Mouse (Mus musculus) layer of hippocampus, adult 9-10 months (tissue): ENCODE data around the gene Upk3bl.

ENCODE experiments used
- DNase-seq: peaks from one replicate; pipeline ENCODE4 v3.0.0; 2022; ENCODE audit warnings: low spot score

The Upk3bl gene

DNA sequence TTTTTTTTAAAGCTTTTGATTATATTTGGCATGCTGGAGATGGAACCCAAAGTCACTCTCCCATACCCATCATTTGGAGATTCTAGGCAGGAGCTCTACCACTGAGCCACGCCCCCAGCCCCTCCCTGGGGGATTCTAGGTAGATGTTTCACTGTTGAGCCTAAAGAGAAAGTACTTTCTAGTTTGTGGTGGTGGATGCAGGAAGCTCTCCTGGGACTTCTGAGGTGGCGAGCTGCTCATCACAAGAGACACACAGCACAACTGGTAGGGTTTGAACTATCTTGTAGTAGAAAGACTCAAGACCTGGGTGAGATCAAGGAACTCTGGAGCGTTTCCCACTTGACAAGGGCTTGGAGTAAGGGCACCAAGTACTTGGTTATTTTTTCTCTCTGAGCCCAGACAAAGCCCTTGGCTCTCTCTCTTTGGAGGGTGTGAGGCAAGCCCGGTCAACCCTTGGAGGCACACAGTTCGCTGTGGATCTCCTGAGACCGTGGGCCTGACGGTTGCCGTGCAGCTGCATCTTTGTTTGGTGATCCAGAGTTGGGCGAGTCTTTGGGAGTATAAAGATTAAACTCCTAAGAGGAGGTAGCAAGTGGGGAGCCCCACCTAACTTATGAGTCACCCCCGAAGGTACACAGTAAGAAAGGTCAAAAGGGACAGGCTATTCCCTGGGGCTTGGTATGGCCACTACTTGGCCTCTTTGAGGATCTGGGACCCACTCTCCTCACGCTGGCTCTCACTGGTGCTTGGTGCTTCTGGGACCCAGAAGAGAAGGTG is at the start of gene Upk3bl:
Upk3bl (plus strand) TSS at position 192 of the 777 bp plus-strand sequence.
- DNase-seq, result no peak

DNA sequence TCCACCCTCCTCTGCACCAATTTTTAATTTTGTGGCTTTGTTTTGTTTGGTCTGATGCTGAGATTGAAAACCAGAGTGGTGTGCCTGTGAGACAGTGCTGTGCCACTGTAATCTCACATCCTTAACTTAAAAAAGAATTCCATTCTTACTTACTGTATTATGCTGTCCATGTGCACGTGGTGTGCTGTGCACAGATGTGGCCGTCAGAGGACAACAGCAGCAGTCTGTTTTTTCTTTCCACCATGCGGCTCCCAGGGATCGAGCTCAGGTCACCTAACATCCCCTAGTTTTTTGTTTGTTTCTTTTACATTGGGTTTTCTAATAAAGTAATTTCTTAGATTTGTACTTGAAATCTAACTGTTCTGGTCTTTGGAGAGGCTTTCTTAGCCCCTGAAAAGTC is 49.8 kb upstream of the Upk3bl start:
- DNase-seq, result no peak

DNA sequence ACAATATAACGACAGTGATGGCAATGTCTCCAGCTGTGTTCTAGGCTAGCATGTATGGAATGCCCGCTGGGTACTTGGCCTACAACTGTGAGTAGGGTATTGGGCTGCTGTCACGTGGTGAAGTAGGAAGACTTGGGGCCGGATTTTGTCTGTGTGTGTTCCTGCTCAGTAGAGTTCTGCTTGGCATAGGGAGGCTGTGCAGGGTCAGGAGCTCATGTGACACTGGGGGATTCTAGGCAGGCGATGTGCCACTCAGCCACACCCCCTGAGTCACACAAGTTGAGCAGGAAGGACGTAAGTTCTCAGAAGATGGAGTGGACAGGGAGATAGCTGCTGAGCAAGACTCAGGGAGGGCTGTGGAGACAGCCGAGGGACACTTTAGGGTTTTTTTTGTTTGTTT is 46.5 kb upstream of the Upk3bl start:
- no peak for DNase-seq

DNA sequence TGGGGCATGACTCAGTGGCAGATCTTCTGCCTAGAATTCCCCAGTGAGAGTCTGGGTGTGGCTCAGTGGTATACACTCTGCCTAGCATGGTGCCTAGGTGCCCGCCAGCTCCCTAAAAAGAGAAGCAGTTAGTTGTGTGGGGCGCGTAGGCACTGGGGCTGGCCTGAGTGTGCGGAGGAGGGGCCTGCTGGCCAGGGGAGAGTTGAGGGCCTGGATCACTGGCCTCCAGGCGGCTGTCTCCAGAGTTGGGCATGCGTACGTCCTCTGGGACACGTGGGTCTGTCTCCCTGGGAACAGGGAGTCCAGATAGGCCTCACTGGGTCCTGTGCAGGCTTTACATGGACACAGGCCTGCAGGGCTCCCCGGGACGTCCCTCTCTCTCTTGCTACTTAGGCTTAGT is 39.4 kb upstream of the Upk3bl start:
- DNase-seq, result no peak

GRCm38 (mm10) chr5:136015586-136015985 is 38.7 kb upstream of the Upk3bl start:
- no peak for DNase-seq

- no peak for DNase-seq
These were observed 38.0 kb upstream of the Upk3bl start for GRCm38 (mm10) chr5:136016014-136016876.

DNA sequence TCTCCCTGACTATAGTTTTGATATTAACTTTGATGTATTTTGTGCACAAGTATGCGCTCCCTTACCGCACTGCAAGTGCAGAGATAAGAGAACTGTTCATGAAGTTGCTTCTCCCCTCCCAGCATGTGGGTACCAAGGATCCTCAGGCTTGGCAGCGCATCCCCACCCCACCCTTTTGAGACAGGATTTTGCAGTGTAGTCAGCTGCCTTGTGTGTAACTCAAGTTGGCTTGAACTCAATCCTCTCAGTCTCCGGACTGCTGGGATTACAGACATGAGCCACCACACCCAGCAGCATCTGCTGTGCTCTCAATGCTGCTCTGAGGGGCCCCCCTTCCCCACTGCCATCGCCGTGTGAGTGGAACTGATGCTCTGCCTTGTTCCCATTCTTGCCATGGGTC is 37.0 kb upstream of the Upk3bl start:
- DNase-seq, result no peak

DNA sequence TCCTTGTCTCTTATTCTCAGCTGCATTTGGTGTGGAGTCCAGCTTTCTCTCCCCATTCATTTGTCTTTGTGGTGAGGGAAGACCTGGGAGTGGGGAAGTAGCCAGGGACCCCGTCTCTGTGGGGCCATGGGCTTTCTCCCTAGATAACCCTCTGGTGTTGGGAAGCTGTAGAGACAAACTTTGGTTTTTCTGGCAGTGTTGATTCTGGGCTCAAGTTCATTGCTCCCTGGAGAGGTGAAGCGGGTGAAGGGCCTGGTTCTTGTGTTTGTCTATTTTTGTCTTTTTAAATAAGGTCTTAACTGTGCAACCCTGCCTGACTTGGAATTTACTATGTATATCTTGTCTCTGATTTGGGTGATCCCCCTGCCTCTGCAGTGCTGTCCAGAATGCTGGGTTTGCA is 35.6 kb upstream of the Upk3bl start:
- DNase-seq, result no peak

DNA sequence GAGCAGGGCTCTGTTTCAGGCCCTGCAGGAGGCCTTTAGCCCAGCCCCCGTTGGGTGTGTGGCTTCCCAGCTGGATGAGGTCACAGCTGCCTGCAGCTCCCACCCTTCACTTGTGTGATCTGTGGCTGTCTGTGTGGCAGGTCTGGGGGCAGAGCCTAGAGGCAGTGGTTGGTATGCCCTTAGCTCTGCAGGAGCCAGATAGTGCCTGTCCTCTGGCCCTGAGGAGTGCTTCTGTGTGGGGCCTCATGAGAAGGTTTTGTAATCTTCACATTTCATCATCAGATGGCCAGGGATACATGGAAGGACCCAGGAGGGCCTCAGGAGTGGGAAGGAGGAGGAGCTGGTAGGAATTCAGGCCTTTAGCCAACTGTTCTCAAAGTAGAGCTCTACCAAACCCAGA is 34.4 kb upstream of the Upk3bl start:
- no peak for DNase-seq

- no peak for DNase-seq
These were observed 28.6 kb upstream of the Upk3bl start for GRCm38 (mm10) chr5:136025712-136026111.

DNA sequence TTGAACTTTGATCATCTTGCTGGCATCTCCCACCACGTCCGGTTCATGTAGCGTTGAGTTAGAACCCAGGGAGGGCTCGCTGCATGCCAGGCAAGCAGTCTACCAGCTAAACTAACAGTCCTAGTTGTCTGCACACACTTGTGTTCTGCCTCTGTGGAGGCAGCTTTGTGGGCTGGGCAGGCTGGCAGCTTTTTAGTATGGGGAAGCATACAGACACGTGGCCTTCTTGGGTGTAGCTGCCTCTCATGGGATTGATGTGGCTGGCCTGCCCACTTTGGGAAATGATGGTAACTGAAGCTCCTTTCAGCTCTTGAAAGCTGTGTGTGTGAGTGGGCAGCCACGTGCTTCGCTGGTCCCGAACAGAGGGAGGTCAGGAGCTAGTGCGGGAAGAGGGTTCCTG is 27.4 kb upstream of the Upk3bl start:
- no peak for DNase-seq

- no peak for DNase-seq
These were observed 26.5 kb upstream of the Upk3bl start for GRCm38 (mm10) chr5:136027612-136028311.

DNA sequence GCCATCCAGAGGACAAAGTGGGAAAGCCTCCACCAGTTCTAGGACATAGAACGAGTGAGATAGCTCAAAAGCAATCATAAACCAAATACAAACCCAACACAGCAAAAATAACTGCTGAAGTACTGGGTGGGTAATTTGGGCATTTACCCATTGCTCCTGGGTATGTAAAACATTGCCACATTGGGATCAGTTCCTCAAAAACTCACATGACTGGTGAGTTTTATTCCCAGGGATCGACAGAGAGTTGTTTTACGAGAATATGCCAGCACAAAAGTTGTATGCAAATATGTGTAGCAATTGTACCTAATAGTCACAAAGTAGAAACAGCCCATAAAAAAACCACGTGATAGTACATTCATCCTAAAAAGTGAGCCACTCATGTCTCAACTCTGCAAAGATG is 19.4 kb upstream of the Upk3bl start:
- DNase-seq, result no peak

DNA sequence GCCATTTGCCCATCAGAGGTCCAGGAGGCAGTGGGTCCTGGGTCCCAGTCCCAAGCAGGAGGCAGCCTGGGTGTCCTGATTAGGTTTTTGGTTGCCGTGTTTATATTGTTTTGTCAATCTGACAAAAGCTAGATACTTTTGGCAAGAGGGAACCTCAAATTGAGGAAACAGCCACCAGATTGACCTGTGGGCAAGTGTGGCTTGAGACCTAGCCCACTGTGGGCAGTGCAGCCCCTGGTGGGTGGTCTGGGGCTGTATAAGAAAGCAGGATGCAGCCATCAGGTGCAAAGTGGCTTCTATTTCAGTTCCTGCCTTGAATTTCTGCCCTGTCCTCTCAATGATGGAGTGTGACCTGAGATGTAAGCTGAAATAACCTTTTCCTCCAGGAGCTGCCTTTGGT is 19.0 kb upstream of the Upk3bl start:
- no peak for DNase-seq

- DNase-seq, result no peak
These were observed 17.6 kb upstream of the Upk3bl start for GRCm38 (mm10) chr5:136036667-136037066.

DNA sequence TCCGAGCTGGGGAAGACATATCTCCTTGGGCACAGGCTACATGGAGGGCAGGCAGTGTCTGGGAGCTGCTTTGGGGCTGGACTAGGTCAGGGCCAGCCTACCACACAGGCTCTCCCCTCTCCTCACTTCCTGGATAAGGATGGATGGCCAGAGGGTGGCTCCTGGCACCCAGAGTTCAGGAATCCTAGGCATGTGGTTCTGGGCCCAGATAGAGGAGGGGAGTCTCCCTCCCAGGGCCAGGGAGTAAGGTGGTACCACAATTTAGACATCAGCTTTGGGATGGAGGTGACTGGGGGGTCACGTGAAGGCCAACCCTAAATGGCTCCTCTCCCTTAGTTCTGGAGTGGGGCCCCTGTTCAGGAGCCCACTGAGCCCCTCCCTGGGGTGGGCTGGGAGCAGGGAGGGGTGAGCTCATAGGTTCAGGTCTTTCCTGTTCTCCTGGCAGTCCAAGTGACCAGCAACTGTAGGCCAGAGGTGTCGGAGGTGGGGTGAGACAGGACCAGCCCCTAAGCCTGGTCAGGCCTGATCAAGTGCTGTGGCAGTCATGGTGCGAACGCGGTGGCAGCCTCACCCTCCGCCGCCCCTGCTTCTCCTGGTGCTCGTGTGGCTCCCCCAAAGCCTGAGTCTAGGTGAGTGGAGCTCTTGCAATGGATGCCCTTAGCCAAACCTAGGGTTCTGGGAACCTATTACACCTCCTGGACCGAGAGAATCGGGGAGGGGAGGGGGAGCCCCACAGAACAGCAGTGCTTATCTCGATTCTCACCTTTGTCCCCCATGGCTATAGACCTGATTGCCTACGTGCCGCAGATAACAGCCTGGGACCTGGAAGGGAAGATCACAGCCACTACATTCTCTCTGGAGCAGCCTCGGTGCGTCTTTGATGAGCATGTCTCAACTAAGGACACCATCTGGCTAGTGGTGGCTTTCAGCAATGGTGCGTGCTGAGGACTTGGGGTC is 15.8 kb upstream of the Upk3bl start, which contains the start of gene Upk3b:
Upk3b (plus strand) TSS at position 239 of the 957 bp plus-strand sequence.
- DNase-seq, result no peak

DNA sequence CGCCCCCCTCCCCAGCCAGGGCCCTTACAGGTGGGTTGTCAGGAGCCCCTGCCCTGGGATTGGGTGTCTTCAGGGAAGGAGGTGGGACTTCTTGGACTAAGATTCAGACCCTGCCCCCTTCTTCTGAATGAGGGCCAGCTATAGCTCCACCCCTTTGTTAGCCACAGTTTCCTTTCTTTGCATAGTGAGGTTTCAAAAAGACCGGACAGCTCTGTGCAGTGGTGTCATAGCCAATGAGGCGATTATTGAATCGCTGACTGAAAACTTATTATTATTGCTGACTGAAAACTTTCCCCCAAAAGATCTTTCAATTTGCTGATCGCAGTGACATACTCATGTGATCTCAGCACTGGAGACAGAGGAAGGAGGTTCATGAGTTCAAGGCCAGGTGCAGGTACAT is 14.1 kb upstream of the Upk3bl start:
- DNase-seq, result no peak

GRCm38 (mm10) chr5:136041260-136041659 is 13.0 kb upstream of the Upk3bl start:
- DNase-seq, result no peak

- no peak for DNase-seq
These were observed 12.6 kb upstream of the Upk3bl start for GRCm38 (mm10) chr5:136041666-136042065.

GRCm38 (mm10) chr5:136044865-136045264 is 9.4 kb upstream of the Upk3bl start:
- no peak for DNase-seq

DNA sequence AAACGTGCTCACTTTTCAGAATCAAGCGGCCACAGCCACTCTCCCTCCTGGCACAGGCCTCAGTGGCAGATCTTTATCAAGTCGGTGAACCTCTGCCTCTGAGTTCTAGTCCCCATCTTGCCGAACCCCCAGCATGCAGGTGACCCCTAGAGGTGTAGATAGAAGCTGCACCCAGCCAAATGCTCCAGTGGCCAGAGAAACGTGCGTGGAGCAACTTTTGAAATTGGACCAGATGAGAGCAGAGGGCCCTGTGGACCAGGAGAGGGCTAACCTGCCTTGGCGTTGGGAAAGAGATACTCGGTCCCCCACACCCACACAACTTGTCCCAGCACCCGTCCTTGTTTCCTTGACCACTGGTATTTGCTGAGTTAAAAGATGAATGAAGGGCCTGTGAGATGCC is 8.9 kb upstream of the Upk3bl start:
- DNase-seq, result no peak
